8 mouse cellular contexts compared by ENCODE assay signal in genomic region chr9:121215349-121216000, GRCm38 (mm10).
DNase-seq lines count a peak whose midpoint lies in the region; ATAC-seq and TF ChIP-seq lines count a peak whose summit lies in the region.
"Had no signal": no experiment of that assay in that cellular context is flagged by ENCODE, and none has a peak within 500 bp of the region (broad histone marks: within the 10 kb centered on the region; RNA-seq: fewer than 3 reads in every experiment).

No protein-coding gene starts in this region.

- in situ Hi-C loops in Patski (cut with MboI; ENCODE audit: low pct_unique_long_range_greater_than_20kb), result no loop called here

- POLR2A ChIA-PET in Patski (lab: Charles Lee), result no interaction called here

- WGBS in forebrain, embryonic 12.5 days, result 29% methylated on average over 3 of the region's 3 CpGs
- WGBS in hindbrain, embryonic 13.5 days, result 37% methylated on average over 3 of the region's 3 CpGs

- 0 out of 2 replicates have a peak, but pooled peaks cover 5% of the 10 kb centered on the region for H3K9me3 ChIP-seq in forebrain, embryonic 12.5 days
- no peaks in the 10 kb centered on the region for H3K9me3 ChIP-seq in hindbrain, embryonic 13.5 days
- H3K9me3 ChIP-seq: lung, embryonic 15.5 days had no signal

- TF ChIP-seq CTCF in Patski (IDR thresholded peaks at IDR 0.05), result peak; percentile 91

- H3K36me3 ChIP-seq in forebrain, embryonic 12.5 days (replicated peaks), result no peaks in the 10 kb centered on the region
- H3K36me3 ChIP-seq in hindbrain, embryonic 13.5 days, result peaks cover 5% of the 10 kb centered on the region; the same call in 1 of the 2 replicates
- H3K36me3 ChIP-seq: lung, embryonic 15.5 days had no signal

- H3K27ac ChIP-seq in forebrain, embryonic 12.5 days, result no peak overlapping the region; the same call in 1 of the 2 replicates
- H3K27ac ChIP-seq in hindbrain, embryonic 13.5 days, result no peak overlapping the region
- H3K27ac ChIP-seq: lung, embryonic 15.5 days had no signal

- no peak for ATAC-seq in Patski
- ATAC-seq in forebrain, embryonic 12.5 days (ENCODE audit: low FRiP score), result peak; percentile 44; the same call in 1 of the 2 replicates
- ATAC-seq in hindbrain, embryonic 13.5 days (ENCODE audit: low FRiP score), result peak; percentile 57

- H3K4me1 ChIP-seq in forebrain, embryonic 12.5 days, result no peaks in the 10 kb centered on the region
- no peaks in the 10 kb centered on the region for H3K4me1 ChIP-seq in hindbrain, embryonic 13.5 days (replicated peaks)
- H3K4me1 ChIP-seq: lung, embryonic 15.5 days had no signal

- H3K4me3 ChIP-seq in forebrain, embryonic 12.5 days (replicated peaks), result no peak overlapping the region
- H3K4me3 ChIP-seq in hindbrain, embryonic 13.5 days, result no peak overlapping the region
- H3K4me3 ChIP-seq: lung, embryonic 15.5 days had no signal

- no peaks in the 10 kb centered on the region for H3K27me3 ChIP-seq in Patski
- no peaks in the 10 kb centered on the region for H3K27me3 ChIP-seq in forebrain, embryonic 12.5 days
- no peaks in the 10 kb centered on the region for H3K27me3 ChIP-seq in hindbrain, embryonic 13.5 days
- H3K27me3 ChIP-seq: lung, embryonic 15.5 days had no signal

- no peak for DNase-seq in Patski (ENCODE audit: low read depth, low spot score)
- DNase-seq in c-Kit-positive CD71-positive TER-119-positive erythroid progenitor cells, embryonic 14.5 days (ENCODE audit: low spot score), result peak; percentile 37
- DNase-seq in layer of hippocampus, postnatal 10 days (ENCODE audit: low spot score in 2 of 2), result peak; percentile 76 to 83
- peak; percentile 63 to 77 for DNase-seq in lung, postnatal 4 days
- peak; percentile 25 for DNase-seq in skeletal muscle tissue, adult 2 months (ENCODE audit: low read depth, low spot score)

- no peak overlapping the region for H3K9ac ChIP-seq in forebrain, embryonic 12.5 days
- no peak overlapping the region for H3K9ac ChIP-seq in hindbrain, embryonic 13.5 days
- H3K9ac ChIP-seq: lung, embryonic 15.5 days had no signal

- CTCF ChIA-PET in Patski (lab: Charles Lee), result interaction anchor here (0.6 to 1.7 kb wide), 13 partner anchors 11 to 632 kb away, joined by 3 to 7 read pairs (median 3); no protein-coding TSS in a partner anchor

- H3K4me2 ChIP-seq in forebrain, embryonic 12.5 days, result no peak overlapping the region
- no peak overlapping the region for H3K4me2 ChIP-seq in hindbrain, embryonic 13.5 days
- H3K4me2 ChIP-seq: lung, embryonic 15.5 days had no signal
